Mouse (Mus musculus): Measurements from ENCODE around the gene A630089N07Rik. TPM values are rescaled to one million over a fixed set of nuclear protein-coding genes. Genes with fewer than 3 reads are reported as not detected.

A630089N07Rik gene
- polyA plus RNA-seq, 1 experiment from 2014 or later: 16.0 TPM

DNA sequence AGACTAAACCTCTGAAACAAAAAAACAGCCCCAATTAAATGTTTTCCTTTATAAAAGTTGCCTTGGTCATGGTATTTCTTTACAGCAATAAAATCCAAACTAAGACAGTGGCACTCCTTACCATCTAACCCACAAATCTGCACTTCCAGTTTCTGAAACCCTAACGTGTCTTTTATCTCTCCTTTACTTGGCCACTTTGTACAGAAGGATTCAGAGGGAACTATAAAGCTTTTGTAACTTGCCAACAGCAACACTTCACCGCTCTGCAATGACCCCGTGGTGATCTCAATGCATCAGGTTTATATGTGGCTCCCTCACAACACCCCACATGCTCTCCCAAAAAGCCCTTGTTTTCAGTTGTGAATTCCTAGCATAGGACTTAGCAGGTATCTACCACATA, 121.9 kb downstream of the A630089N07Rik start:
- H3K27me3 ChIP-seq: no peaks in the 10 kb centered on the region
- no peak overlapping the region for H3K4me3 ChIP-seq
- no peak overlapping the region for H3K27ac ChIP-seq (replicated peaks)
- peaks cover 9% of the 10 kb centered on the region; the same call in 1 of the 2 replicates for H3K36me3 ChIP-seq
- no peak overlapping the region for H3K9ac ChIP-seq (replicated peaks)
- whole genome bisulfite sequencing: 91% methylated on average over 3 of the region's 3 CpGs
- ATAC-seq (replicated peaks): no peak
- H3K4me1 ChIP-seq: peaks cover 18% of the 10 kb centered on the region
- no peaks in the 10 kb centered on the region for H3K9me3 ChIP-seq
- H3K4me2 ChIP-seq (replicated peaks): no peak overlapping the region

GRCm38 (mm10) chr16:97958401-97958973, 123.8 kb downstream of the A630089N07Rik start:
- H3K4me2 ChIP-seq (replicated peaks): no peak overlapping the region
- H3K9ac ChIP-seq (replicated peaks): no peak overlapping the region
- H3K4me3 ChIP-seq: no peak overlapping the region
- no peak overlapping the region for H3K27ac ChIP-seq (replicated peaks)
- peaks cover 18% of the 10 kb centered on the region for H3K4me1 ChIP-seq
- H3K36me3 ChIP-seq: peaks cover 22% of the 10 kb centered on the region; the same call in 1 of the 2 replicates
- no peak for ATAC-seq (replicated peaks)
- no peaks in the 10 kb centered on the region for H3K9me3 ChIP-seq
- no peaks in the 10 kb centered on the region for H3K27me3 ChIP-seq

DNA sequence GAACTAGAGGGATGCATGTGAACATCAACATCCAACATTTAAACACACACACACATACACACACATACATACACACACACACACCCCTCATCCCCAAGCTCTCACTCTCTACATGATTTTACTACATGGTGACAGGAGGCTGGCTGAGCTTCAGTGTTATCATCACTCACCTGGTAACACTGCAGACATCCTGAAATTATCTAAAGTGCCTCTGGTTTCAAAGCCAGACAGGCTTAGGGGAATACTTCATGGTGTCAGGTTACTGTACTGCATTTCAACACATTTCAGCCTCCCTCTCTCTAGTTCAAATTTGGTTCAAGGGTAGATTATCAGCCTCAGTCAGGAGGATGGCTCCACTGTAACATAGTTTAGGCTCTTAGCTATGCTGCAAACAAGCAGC, 124.6 kb downstream of the A630089N07Rik start:
- Histone ChIP-seq H3K27ac (replicated peaks) (no peak overlapping the region), H3K4me3 (no peak overlapping the region), H3K4me1 (peaks cover 13% of the 10 kb centered on the region), H3K36me3 (peaks cover 27% of the 10 kb centered on the region), H3K9ac (replicated peaks) (no peak overlapping the region), H3K9me3 (no peaks in the 10 kb centered on the region), H3K27me3 (no peaks in the 10 kb centered on the region), H3K4me2 (replicated peaks) (no peak overlapping the region)
- no peak for ATAC-seq (replicated peaks)

DNA sequence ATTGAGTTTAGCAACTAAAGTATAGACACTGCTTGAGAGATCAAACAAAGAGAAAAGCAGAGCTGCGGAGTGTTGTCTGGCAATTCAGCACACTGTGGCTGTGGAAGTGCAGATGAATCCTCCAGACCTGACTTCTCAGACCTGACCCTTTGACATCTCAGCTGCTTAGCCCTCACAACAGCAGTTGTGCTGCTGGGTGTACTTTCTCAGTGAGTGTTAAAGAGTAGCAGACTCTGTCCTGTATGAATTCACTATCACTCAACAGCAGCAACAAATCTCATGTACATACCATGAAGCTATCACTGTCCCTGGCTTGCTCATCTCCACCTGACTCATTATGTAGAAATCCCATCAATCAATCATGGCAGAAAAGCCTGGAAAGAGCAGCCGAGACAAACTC, 126.2 kb downstream of the A630089N07Rik start:
- 89% methylated on average over 2 of the region's 2 CpGs for WGBS
- ATAC-seq (replicated peaks): no peak
- peaks cover 7% of the 10 kb centered on the region; the same call in 1 of the 2 replicates for H3K4me1 ChIP-seq
- no peaks in the 10 kb centered on the region for H3K27me3 ChIP-seq
- no peak overlapping the region for H3K4me2 ChIP-seq (replicated peaks)
- H3K27ac ChIP-seq (replicated peaks): no peak overlapping the region
- no peak overlapping the region for H3K4me3 ChIP-seq
- H3K9me3 ChIP-seq: no peaks in the 10 kb centered on the region
- peaks cover 43% of the 10 kb centered on the region for H3K36me3 ChIP-seq
- H3K9ac ChIP-seq (replicated peaks): no peak overlapping the region

- H3K27me3 ChIP-seq: no peaks in the 10 kb centered on the region
- H3K9me3 ChIP-seq: no peaks in the 10 kb centered on the region
- no peak overlapping the region for H3K27ac ChIP-seq (replicated peaks)
- H3K4me3 ChIP-seq: no peak overlapping the region
- no peak for ATAC-seq (replicated peaks)
- H3K4me1 ChIP-seq: no peaks in the 10 kb centered on the region
- 88% methylated on average over 2 of the region's 2 CpGs for WGBS
- no peak overlapping the region for H3K4me2 ChIP-seq (replicated peaks)
- no peak overlapping the region for H3K9ac ChIP-seq (replicated peaks)
- peaks cover 60% of the 10 kb centered on the region for H3K36me3 ChIP-seq
Observed at GRCm38 (mm10) chr16:97953300-97953699, 128.9 kb downstream of the A630089N07Rik start.

GRCm38 (mm10) chr16:97952801-97953200, 129.4 kb downstream of the A630089N07Rik start:
- 93% methylated on average over 9 of the region's 9 CpGs for WGBS
- H3K9me3 ChIP-seq: no peaks in the 10 kb centered on the region
- H3K4me1 ChIP-seq: no peaks in the 10 kb centered on the region
- H3K27ac ChIP-seq (replicated peaks): no peak overlapping the region
- H3K4me2 ChIP-seq (replicated peaks): no peak overlapping the region
- H3K9ac ChIP-seq (replicated peaks): no peak overlapping the region
- no peak overlapping the region for H3K4me3 ChIP-seq
- ATAC-seq (replicated peaks): no peak
- H3K27me3 ChIP-seq: no peaks in the 10 kb centered on the region
- H3K36me3 ChIP-seq: peaks cover 62% of the 10 kb centered on the region

DNA sequence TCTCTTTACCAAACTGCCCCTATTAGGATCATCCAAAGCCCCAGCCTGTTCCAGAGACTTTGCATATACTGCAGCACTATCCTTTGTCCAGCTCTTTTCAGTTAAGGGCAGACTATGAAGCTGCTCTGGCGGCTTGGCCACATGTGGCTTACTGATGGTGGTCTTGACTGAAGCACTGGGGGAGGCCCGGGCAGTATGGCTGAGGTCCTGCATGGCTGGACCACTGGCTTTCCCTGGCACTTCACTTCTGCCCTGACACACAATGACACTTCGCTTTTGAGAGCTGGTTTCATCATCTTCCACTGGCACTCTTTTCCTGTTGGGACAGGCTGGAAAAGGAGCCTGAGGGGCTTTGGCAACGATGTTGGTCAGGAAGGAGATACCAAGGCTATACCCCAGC, 129.9 kb downstream of the A630089N07Rik start:
- Histone ChIP-seq H3K4me2 (replicated peaks) (no peak overlapping the region), H3K4me3 (no peak overlapping the region), H3K4me1 (no peaks in the 10 kb centered on the region), H3K9ac (replicated peaks) (no peak overlapping the region), H3K36me3 (peaks cover 62% of the 10 kb centered on the region), H3K9me3 (no peaks in the 10 kb centered on the region), H3K27me3 (no peaks in the 10 kb centered on the region), H3K27ac (replicated peaks) (no peak overlapping the region)
- ATAC-seq (replicated peaks): no peak
- 94% methylated on average over 4 of the region's 4 CpGs for WGBS

Other genes with a start within 250 kb of the A630089N07Rik start
- 16.3 TPM in 2 replicates for gene Prdm15, start 230.6 kb downstream of the A630089N07Rik start, polyA plus RNA-seq (2015; fragmentation: Nextera tagmentation; extraction: Ambion mirVana)
- gene C2cd2, start 119.9 kb downstream of the A630089N07Rik start, polyA plus RNA-seq (2015; fragmentation: Nextera tagmentation; extraction: Ambion mirVana): 11.7 and 14.2 TPM in 2 replicates
- gene Zbtb21, start 119.8 kb downstream of the A630089N07Rik start, polyA plus RNA-seq (2015; fragmentation: Nextera tagmentation; extraction: Ambion mirVana): 11.0 and 11.9 TPM in 2 replicates
- gene B230307C23Rik, start 85.1 kb downstream of the A630089N07Rik start, polyA plus RNA-seq (2015; fragmentation: Nextera tagmentation; extraction: Ambion mirVana): 30.3 and 30.4 TPM in 2 replicates